Mouse (Mus musculus): Measurements from ENCODE around the gene Fdx1. TPM values are rescaled to one million over a fixed set of nuclear protein-coding genes. Genes with fewer than 3 reads are reported as not detected.

Gene Fdx1
- polyA plus RNA-seq, 1 experiment: 31.4 TPM

- no peak for DNase-seq (ENCODE audit: low read depth, low spot score)
These were observed 3.0 kb upstream of the Fdx1 start for GRCm38 (mm10) chr9:51966373-51966772.

- DNase-seq (ENCODE audit: low read depth, low spot score): no peak
- 75% methylated on average over 6 of the region's 6 CpGs for WGBS
These were observed 754 bp upstream of the Fdx1 start for GRCm38 (mm10) chr9:51964110-51964509.

GRCm38 (mm10) chr9:51961190-51961909 is 2.0 kb downstream of the Fdx1 start:
- DNase-seq (ENCODE audit: low read depth, low spot score): no peak
- 36% methylated on average over 6 of the region's 6 CpGs for WGBS

- 54% methylated on average over 2 of the region's 2 CpGs for WGBS
- DNase-seq (ENCODE audit: low read depth, low spot score): no peak
These were observed 3.0 kb downstream of the Fdx1 start for GRCm38 (mm10) chr9:51960331-51960730.

- DNase-seq (ENCODE audit: low read depth, low spot score): no peak
These were observed 4.4 kb downstream of the Fdx1 start for GRCm38 (mm10) chr9:51958981-51959380.

GRCm38 (mm10) chr9:51957025-51957424 is 6.3 kb downstream of the Fdx1 start:
- WGBS: 91% methylated on average over 8 of the region's 8 CpGs
- no peak for DNase-seq (ENCODE audit: low read depth, low spot score)

- no peak for DNase-seq (ENCODE audit: low read depth, low spot score)
- 49% methylated on average over 2 of the region's 2 CpGs for WGBS
These were observed 6.9 kb downstream of the Fdx1 start for GRCm38 (mm10) chr9:51956484-51956883.

GRCm38 (mm10) chr9:51951337-51951736 is 12.0 kb downstream of the Fdx1 start:
- no peak for DNase-seq (ENCODE audit: low read depth, low spot score)
- WGBS: 24% methylated on average over 2 of the region's 2 CpGs

GRCm38 (mm10) chr9:51950667-51951066 is 12.7 kb downstream of the Fdx1 start:
- 17% methylated on average over 1 of the region's 1 CpGs for WGBS
- DNase-seq (ENCODE audit: low read depth, low spot score): no peak

- DNase-seq (ENCODE audit: low read depth, low spot score): no peak
- WGBS: 51% methylated on average over 3 of the region's 3 CpGs
These were observed 13.1 kb downstream of the Fdx1 start for GRCm38 (mm10) chr9:51950225-51950624.

- WGBS: 89% methylated on average over 6 of the region's 6 CpGs
- DNase-seq (ENCODE audit: low read depth, low spot score): no peak
These were observed 19.4 kb downstream of the Fdx1 start for GRCm38 (mm10) chr9:51943934-51944333.

- DNase-seq (ENCODE audit: low read depth, low spot score): no peak
- 66% methylated on average over 1 of the region's 1 CpGs for WGBS
These were observed 28.7 kb downstream of the Fdx1 start for GRCm38 (mm10) chr9:51934641-51935040.

- no peak for DNase-seq (ENCODE audit: low read depth, low spot score)
- 70% methylated on average over 3 of the region's 3 CpGs for WGBS
These were observed 31.4 kb downstream of the Fdx1 start for GRCm38 (mm10) chr9:51931997-51932396.

GRCm38 (mm10) chr9:51931054-51931690 is 32.2 kb downstream of the Fdx1 start:
- 68% methylated on average over 7 of the region's 7 CpGs for WGBS
- DNase-seq (ENCODE audit: low read depth, low spot score): no peak

GRCm38 (mm10) chr9:51929972-51930371 is 33.4 kb downstream of the Fdx1 start:
- WGBS: 68% methylated on average over 5 of the region's 5 CpGs
- DNase-seq (ENCODE audit: low read depth, low spot score): no peak

GRCm38 (mm10) chr9:51928659-51929058 is 34.7 kb downstream of the Fdx1 start:
- DNase-seq (ENCODE audit: low read depth, low spot score): no peak
- 36% methylated on average over 7 of the region's 7 CpGs for WGBS

- WGBS: 26% methylated on average over 10 of the region's 10 CpGs
- DNase-seq (ENCODE audit: low read depth, low spot score): no peak
These were observed 35.2 kb downstream of the Fdx1 start for GRCm38 (mm10) chr9:51928116-51928515.

- 51% methylated on average over 3 of the region's 3 CpGs for WGBS
- DNase-seq (ENCODE audit: low read depth, low spot score): no peak
These were observed 35.7 kb downstream of the Fdx1 start for GRCm38 (mm10) chr9:51927680-51928079.

- 96% methylated on average over 8 of the region's 8 CpGs for WGBS
These were observed 36.7 kb downstream of the Fdx1 start for GRCm38 (mm10) chr9:51926629-51927028.

GRCm38 (mm10) chr9:51924551-51925081 is 38.7 kb downstream of the Fdx1 start:
- DNase-seq (ENCODE audit: low read depth, low spot score): no peak
- 76% methylated on average over 8 of the region's 8 CpGs for WGBS

More at GRCm38 (mm10) chr9:51926629-51927028, 36.7 kb downstream of the Fdx1 start:
- no peak for DNase-seq (ENCODE audit: low read depth, low spot score)

- WGBS: 87% methylated on average over 2 of the region's 2 CpGs
- no peak for DNase-seq (ENCODE audit: low read depth, low spot score)
These were observed 40.6 kb downstream of the Fdx1 start for GRCm38 (mm10) chr9:51922756-51923155.
